Mouse (Mus musculus): ENCODE data around the gene Fign. TPM values are rescaled to one million over a fixed set of nuclear protein-coding genes. Genes with fewer than 3 reads are reported as not detected.

Fign gene
- polyA plus RNA-seq, 1 experiment from 2014 or later = 16.4 TPM

DNA sequence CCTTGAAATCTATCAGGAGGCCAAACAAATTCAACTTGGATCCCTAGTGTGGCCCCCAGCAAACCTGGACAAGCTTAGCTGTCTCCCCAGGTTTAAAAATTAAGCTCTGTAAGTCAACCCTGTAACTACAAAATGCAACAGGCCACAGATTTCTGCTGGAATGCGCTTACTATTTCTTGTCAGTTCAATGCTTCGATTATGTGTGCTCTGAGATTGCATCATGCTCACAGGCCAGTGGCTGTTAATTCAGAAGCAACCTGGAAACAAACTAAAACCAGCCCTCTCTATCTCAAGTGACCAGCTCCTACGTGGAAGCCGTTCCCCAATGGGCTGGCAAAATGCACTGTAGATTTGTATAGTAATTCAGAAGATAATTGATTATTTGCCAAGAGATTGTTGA is 71.9 kb downstream of the Fign start:
- 78% methylated on average over 4 of the region's 4 CpGs for WGBS
- Histone ChIP-seq H3K27ac (ENCODE audit: low read depth, low read length) (no peak overlapping the region), H3K4me3 (ENCODE audit: low read depth, low read length) (no peak overlapping the region), H3K36me3 (ENCODE audit: control insufficient read depth, insufficient read depth, low read length) (no peaks in the 10 kb centered on the region), H3K4me1 (ENCODE audit: control insufficient read depth, insufficient read depth, low read length) (no peaks in the 10 kb centered on the region), H3K4me2 (ENCODE audit: low read depth, low read length) (no peak overlapping the region), H3K9ac (replicated peaks; ENCODE audit: low read depth, low read length) (no peak overlapping the region), H3K27me3 (ENCODE audit: control insufficient read depth, insufficient read depth, low read length) (no peaks in the 10 kb centered on the region), H3K9me3 (ENCODE audit: control insufficient read depth, low read length) (no peaks in the 10 kb centered on the region)
- no peak for ATAC-seq (ENCODE audit: low read depth)

DNA sequence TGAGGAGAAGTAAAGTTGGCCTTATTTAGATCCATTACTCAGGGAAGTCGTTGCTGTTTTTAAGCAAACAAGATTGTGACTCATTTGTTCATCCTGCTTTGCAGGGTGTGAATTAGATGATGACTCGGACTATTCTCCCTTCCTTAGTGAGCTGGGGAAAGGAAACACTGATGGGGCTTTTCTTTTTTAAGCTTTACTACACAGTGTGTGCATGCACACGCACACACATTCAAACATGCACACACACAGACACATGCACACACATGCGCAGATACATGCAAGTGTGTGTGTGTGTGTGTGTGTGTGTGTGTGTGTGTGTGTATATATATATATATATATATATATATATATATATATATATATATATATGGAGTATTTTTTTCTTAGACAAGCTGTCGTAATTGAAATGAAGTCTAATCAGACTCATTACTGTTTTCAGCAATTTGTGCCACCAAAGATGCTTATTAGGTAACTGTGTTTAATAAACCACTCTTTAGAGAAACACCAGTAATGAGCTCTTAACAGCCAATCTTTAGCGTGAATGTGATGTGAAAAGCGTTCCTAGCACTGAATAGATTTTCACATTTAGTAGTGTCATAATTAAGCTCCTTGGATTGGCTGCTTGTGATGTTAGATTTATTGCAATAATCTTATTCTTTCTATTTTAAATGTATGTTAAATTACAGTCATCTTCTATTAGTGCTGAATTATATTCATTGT is 103.4 kb downstream of the Fign start:
- no peak for ATAC-seq (ENCODE audit: low read depth)
- peaks cover under 1% of the 10 kb centered on the region; the same call in 1 of the 2 replicates for H3K4me1 ChIP-seq (ENCODE audit: control insufficient read depth, insufficient read depth, low read length)
- H3K9me3 ChIP-seq (ENCODE audit: control insufficient read depth, low read length) = no peaks in the 10 kb centered on the region
- 68% methylated on average over 7 of the region's 7 CpGs for WGBS
- no peak overlapping the region for H3K4me3 ChIP-seq (ENCODE audit: low read depth, low read length)
- no peak overlapping the region for H3K9ac ChIP-seq (replicated peaks; ENCODE audit: low read depth, low read length)
- no peaks in the 10 kb centered on the region for H3K36me3 ChIP-seq (ENCODE audit: control insufficient read depth, insufficient read depth, low read length)
- H3K27ac ChIP-seq (ENCODE audit: low read depth, low read length) = no peak overlapping the region
- no peaks in the 10 kb centered on the region for H3K27me3 ChIP-seq (ENCODE audit: control insufficient read depth, insufficient read depth, low read length)
- no peak overlapping the region for H3K4me2 ChIP-seq (ENCODE audit: low read depth, low read length)

DNA sequence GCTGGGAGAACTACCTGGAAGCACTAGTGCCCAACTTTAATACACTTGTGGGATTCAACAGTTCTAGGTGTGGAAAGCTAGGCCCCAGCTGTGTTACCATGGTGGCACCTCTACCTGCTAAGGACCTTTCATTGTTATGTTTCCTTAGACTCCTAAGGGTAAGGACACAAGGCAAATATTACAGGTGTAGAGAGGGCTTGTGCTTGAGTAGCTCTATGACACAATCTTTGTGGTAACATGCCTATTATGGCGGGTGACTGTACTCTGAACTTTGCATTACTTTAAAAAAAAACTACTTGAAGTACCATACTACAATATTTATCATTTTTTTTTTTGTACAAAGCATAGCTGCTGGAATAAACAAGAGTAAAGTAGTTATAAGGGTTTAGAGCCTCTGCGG is 112.4 kb downstream of the Fign start:
- ATAC-seq (ENCODE audit: low read depth) = no peak
- Histone ChIP-seq H3K4me3 (ENCODE audit: low read depth, low read length) (no peak overlapping the region), H3K4me1 (ENCODE audit: control insufficient read depth, insufficient read depth, low read length) (peaks cover 12% of the 10 kb centered on the region), H3K27me3 (ENCODE audit: control insufficient read depth, insufficient read depth, low read length) (no peaks in the 10 kb centered on the region), H3K9ac (replicated peaks; ENCODE audit: low read depth, low read length) (no peak overlapping the region), H3K4me2 (ENCODE audit: low read depth, low read length) (no peak overlapping the region), H3K27ac (ENCODE audit: low read depth, low read length) (no peak overlapping the region), H3K36me3 (ENCODE audit: control insufficient read depth, insufficient read depth, low read length) (no peaks in the 10 kb centered on the region), H3K9me3 (ENCODE audit: control insufficient read depth, low read length) (no peaks in the 10 kb centered on the region)
- 98% methylated on average over 2 of the region's 2 CpGs for WGBS

DNA sequence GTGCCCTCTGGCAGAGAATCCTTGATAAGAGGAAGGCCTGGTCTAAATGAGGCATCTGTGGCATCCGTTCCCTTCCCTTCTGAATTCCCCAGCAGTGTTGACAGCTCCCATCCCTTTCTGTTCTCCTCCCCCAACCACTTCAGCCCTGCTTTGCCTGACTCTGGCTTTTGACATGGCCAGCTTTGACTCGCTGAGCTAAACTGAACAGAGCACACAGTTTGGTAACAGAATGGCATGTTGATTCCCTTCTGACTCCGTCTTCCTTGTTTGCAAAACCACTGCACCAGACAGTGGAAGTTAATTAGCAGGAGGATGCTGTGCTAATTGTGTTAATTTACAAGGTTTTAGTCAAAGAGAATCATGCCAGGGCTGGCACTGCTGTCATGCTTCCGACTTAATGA is 115.5 kb downstream of the Fign start:
- Histone ChIP-seq H3K27ac (ENCODE audit: low read depth, low read length) (no peak overlapping the region; the same call in 1 of the 2 replicates), H3K9me3 (ENCODE audit: control insufficient read depth, low read length) (no peaks in the 10 kb centered on the region), H3K4me3 (ENCODE audit: low read depth, low read length) (no peak overlapping the region), H3K4me1 (ENCODE audit: control insufficient read depth, insufficient read depth, low read length) (peaks cover 10% of the 10 kb centered on the region), H3K36me3 (ENCODE audit: control insufficient read depth, insufficient read depth, low read length) (0 out of 2 replicates have a peak, but pooled peaks cover 4% of the 10 kb centered on the region), H3K9ac (replicated peaks; ENCODE audit: low read depth, low read length) (no peak overlapping the region), H3K27me3 (ENCODE audit: control insufficient read depth, insufficient read depth, low read length) (no peaks in the 10 kb centered on the region), H3K4me2 (ENCODE audit: low read depth, low read length) (no peak overlapping the region)
- WGBS = 16% methylated on average over 4 of the region's 4 CpGs
- peak; percentile 34; the same call in 1 of the 2 replicates for ATAC-seq (ENCODE audit: low read depth)

DNA sequence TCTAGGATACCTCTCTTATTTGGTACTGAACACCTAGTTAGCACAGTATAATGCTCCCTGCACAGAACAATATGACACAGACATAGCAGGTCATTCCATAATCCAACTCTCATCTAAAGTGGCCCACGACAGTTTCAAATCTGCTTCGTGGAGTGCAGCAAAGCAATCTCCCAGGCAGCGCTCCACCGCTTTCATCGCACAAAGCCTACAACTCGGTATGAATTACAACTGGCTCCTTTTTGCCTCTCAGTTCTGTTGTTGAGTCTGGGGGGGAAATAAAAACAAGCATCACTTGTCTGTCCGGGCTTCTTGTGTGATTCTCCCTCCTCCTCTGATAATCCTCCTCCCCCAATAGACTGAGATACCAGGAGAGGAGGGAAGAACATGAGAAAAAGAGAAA is 116.4 kb downstream of the Fign start:
- peaks cover 10% of the 10 kb centered on the region for H3K4me1 ChIP-seq (ENCODE audit: control insufficient read depth, insufficient read depth, low read length)
- ATAC-seq (ENCODE audit: low read depth) = no peak
- H3K36me3 ChIP-seq (ENCODE audit: control insufficient read depth, insufficient read depth, low read length) = 0 out of 2 replicates have a peak, but pooled peaks cover 4% of the 10 kb centered on the region
- H3K9me3 ChIP-seq (ENCODE audit: control insufficient read depth, low read length) = no peaks in the 10 kb centered on the region
- H3K4me2 ChIP-seq (ENCODE audit: low read depth, low read length) = no peak overlapping the region
- no peak overlapping the region for H3K4me3 ChIP-seq (ENCODE audit: low read depth, low read length)
- no peak overlapping the region for H3K9ac ChIP-seq (replicated peaks; ENCODE audit: low read depth, low read length)
- 39% methylated on average over 7 of the region's 7 CpGs for whole genome bisulfite sequencing
- H3K27me3 ChIP-seq (ENCODE audit: control insufficient read depth, insufficient read depth, low read length) = no peaks in the 10 kb centered on the region
- no peak overlapping the region for H3K27ac ChIP-seq (ENCODE audit: low read depth, low read length)

DNA sequence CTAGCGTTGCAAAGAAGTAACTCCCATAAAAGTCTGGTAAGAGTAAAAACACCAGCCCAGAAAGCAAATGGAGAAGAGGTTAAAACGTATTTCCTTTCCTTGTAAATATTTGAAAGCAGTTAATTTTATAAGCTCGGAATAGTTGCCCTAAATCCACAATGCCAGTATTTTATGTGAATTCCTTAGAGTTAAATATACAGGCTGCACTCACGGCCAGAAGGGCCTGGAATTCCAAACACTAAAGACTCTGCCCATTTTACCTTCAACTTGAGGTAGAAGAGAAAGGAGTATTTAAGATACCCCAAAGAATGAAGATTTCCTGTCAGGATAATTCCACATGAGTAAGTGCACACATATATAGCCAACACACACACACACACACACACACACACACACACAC is 128.2 kb downstream of the Fign start:
- H3K27ac ChIP-seq (ENCODE audit: low read depth, low read length) = no peak overlapping the region
- 45% methylated on average over 4 of the region's 4 CpGs for WGBS
- H3K9me3 ChIP-seq (ENCODE audit: control insufficient read depth, low read length) = no peaks in the 10 kb centered on the region
- peaks cover 5% of the 10 kb centered on the region; the same call in 1 of the 2 replicates for H3K4me1 ChIP-seq (ENCODE audit: control insufficient read depth, insufficient read depth, low read length)
- no peaks in the 10 kb centered on the region for H3K36me3 ChIP-seq (ENCODE audit: control insufficient read depth, insufficient read depth, low read length)
- H3K4me2 ChIP-seq (ENCODE audit: low read depth, low read length) = no peak overlapping the region
- no peaks in the 10 kb centered on the region for H3K27me3 ChIP-seq (ENCODE audit: control insufficient read depth, insufficient read depth, low read length)
- H3K4me3 ChIP-seq (ENCODE audit: low read depth, low read length) = no peak overlapping the region
- ATAC-seq (ENCODE audit: low read depth) = no peak
- H3K9ac ChIP-seq (replicated peaks; ENCODE audit: low read depth, low read length) = no peak overlapping the region

DNA sequence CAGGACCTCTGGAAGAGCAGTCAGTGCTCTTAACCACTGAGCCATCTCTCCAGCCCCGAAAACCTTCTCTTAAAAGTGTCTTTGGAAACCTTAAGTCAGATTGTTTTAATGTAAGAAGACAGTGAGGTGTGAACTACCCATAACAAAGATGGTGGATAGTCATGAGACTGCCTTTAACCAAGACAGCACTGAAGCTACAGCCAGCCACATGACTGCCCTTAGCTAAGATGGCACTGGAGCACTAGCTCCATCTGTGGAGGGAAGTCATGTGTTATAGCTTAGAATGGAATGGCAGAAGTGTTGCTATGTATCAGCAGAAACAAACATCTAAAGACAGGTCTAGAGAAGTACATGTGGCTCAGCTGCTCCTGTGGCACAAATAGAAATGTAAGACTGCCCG is 166.8 kb downstream of the Fign start:
- WGBS = 84% methylated on average over 2 of the region's 2 CpGs
- no peak overlapping the region for H3K4me2 ChIP-seq (ENCODE audit: low read depth, low read length)
- H3K36me3 ChIP-seq (ENCODE audit: control insufficient read depth, insufficient read depth, low read length) = no peaks in the 10 kb centered on the region
- H3K27ac ChIP-seq (ENCODE audit: low read depth, low read length) = no peak overlapping the region
- no peak for ATAC-seq (ENCODE audit: low read depth)
- H3K4me3 ChIP-seq (ENCODE audit: low read depth, low read length) = no peak overlapping the region
- no peaks in the 10 kb centered on the region for H3K9me3 ChIP-seq (ENCODE audit: control insufficient read depth, low read length)
- H3K9ac ChIP-seq (replicated peaks; ENCODE audit: low read depth, low read length) = no peak overlapping the region
- no peaks in the 10 kb centered on the region for H3K4me1 ChIP-seq (ENCODE audit: control insufficient read depth, insufficient read depth, low read length)
- H3K27me3 ChIP-seq (ENCODE audit: control insufficient read depth, insufficient read depth, low read length) = no peaks in the 10 kb centered on the region

DNA sequence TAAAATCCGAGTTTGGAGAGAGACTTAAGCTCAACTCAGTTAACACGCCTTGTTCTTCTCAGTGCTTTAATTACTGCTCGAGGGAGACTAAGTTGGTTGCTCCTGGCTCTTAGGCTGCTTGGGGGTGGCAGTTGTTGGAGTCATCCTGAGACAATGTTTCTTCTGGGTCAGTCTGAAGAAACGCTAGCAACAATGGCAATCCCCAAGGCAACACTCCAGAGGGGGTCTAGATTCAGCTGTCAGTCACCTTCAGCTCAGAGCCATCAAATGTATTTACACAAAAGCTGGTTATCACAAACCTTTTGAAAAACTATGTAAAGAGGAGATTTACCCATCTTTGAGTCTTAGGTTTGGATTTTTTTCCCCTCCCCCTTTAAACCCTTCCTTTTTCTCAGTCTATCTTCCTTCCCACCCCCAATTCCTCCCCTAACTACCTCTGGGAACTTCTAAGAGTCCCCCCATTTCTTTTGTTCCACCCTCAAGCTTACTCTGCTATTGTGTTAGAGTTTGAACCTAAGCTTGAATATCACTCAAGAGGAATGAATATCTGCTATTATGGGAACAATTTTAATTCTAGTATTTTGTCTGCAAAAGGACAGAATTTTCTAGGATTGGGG is 171.2 kb downstream of the Fign start:
- H3K4me3 ChIP-seq (ENCODE audit: low read depth, low read length) = no peak overlapping the region

DNA sequence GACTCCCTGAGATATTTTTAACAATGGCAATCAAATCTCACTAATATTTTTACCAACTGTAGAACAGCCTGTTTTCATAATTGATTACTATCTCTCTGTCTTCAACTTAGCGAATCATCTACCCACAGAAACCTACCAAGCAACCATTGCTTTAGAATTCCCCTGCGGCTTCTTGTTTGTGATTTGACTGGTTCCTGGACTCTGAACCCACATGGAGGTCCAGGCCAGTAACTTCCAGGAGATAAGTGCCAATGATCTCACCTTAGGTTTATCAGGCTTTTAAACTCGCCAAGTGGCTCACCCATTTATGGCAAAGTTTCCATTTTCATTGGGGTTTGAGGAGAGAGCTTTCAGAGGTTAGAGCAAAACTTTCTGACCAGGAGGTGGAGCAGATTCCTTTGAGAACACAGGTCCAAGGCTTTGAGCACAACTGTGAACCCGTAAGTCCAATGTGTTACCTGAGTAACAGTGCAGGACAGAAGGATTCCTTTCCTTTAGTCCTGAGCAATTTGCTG is 172.1 kb downstream of the Fign start:
- WGBS = 91% methylated on average over 4 of the region's 4 CpGs
- no peaks in the 10 kb centered on the region for H3K36me3 ChIP-seq (ENCODE audit: control insufficient read depth, insufficient read depth, low read length)
- no peak overlapping the region for H3K4me2 ChIP-seq (ENCODE audit: low read depth, low read length)
- no peak for ATAC-seq (ENCODE audit: low read depth)
- no peaks in the 10 kb centered on the region for H3K9me3 ChIP-seq (ENCODE audit: control insufficient read depth, low read length)
- no peak overlapping the region for H3K4me3 ChIP-seq (ENCODE audit: low read depth, low read length)
- no peak overlapping the region for H3K9ac ChIP-seq (replicated peaks; ENCODE audit: low read depth, low read length)
- H3K4me1 ChIP-seq (ENCODE audit: control insufficient read depth, insufficient read depth, low read length) = no peaks in the 10 kb centered on the region
- H3K27ac ChIP-seq (ENCODE audit: low read depth, low read length) = no peak overlapping the region
- no peaks in the 10 kb centered on the region for H3K27me3 ChIP-seq (ENCODE audit: control insufficient read depth, insufficient read depth, low read length)

More for the DNA sequence above, 171.2 kb downstream of the Fign start:
- no peaks in the 10 kb centered on the region for H3K9me3 ChIP-seq (ENCODE audit: control insufficient read depth, low read length)
- no peak overlapping the region for H3K9ac ChIP-seq (replicated peaks; ENCODE audit: low read depth, low read length)
- no peak overlapping the region for H3K4me2 ChIP-seq (ENCODE audit: low read depth, low read length)
- H3K27ac ChIP-seq (ENCODE audit: low read depth, low read length) = no peak overlapping the region
- 15% methylated on average over 4 of the region's 4 CpGs for WGBS
- ATAC-seq (ENCODE audit: low read depth) = no peak
- no peaks in the 10 kb centered on the region for H3K36me3 ChIP-seq (ENCODE audit: control insufficient read depth, insufficient read depth, low read length)
- no peaks in the 10 kb centered on the region for H3K27me3 ChIP-seq (ENCODE audit: control insufficient read depth, insufficient read depth, low read length)
- H3K4me1 ChIP-seq (ENCODE audit: control insufficient read depth, insufficient read depth, low read length) = no peaks in the 10 kb centered on the region
